Mouse (Mus musculus): ENCODE measurements around the gene Bhlhe41. TPM values are rescaled to one million over a fixed set of nuclear protein-coding genes. Genes with fewer than 3 reads are reported as not detected.

The Bhlhe41 gene
- polyA plus RNA-seq, 1 experiment from 2014 or later: 0.73 TPM

DNA sequence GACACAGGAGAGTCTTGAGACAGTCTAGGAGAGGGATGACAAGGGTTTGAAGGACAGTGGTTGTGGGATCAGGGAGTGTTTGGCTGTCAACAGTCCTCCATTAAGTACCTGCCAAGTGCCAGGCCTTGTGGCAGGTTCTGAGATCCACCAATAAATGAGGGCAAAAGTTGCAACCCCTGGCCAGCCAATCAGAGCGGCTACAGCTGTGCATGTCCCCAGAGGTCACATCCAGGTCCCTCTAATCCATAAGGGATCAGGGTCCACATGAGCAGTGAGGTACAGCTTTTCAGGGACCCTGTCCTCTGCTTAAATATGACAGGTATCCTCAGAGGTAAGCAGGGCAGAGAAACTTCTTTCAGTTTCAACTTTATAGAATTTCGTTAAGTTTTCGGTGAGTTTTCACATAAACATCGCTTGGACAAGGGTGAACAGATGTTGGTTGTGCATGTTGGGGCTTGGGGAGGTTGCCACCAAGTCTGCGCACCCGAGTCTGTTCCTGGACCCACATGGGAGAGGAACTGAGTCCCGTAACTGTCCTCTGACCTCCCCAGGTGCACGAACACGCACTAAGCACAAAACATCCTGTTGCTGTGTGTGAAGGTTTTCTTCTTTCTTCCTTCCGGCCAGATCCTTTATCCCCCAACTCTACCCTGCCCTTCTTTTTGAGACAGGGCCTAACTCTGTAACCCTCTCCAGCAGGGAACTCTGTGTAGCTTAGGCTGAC lies 11.8 kb downstream of the Bhlhe41 start:
- no peak overlapping the region for H3K4me3 ChIP-seq (ENCODE audit: low read length)
- H3K4me2 ChIP-seq (replicated peaks; ENCODE audit: low read depth, low read length): no peak overlapping the region
- WGBS: 88% methylated on average over 10 of the region's 10 CpGs
- no peaks in the 10 kb centered on the region for H3K27me3 ChIP-seq (ENCODE audit: control insufficient read depth, insufficient read depth, low read length)
- no peak overlapping the region for H3K27ac ChIP-seq (ENCODE audit: low read depth, low read length)
- ATAC-seq (ENCODE audit: low FRiP score, low TSS enrichment): no peak
- no peaks in the 10 kb centered on the region for H3K9me3 ChIP-seq (ENCODE audit: control insufficient read depth, low read length)
- peaks cover 12% of the 10 kb centered on the region; the same call in 1 of the 2 replicates for H3K4me1 ChIP-seq (ENCODE audit: control insufficient read depth, insufficient read depth, low read length)
- H3K9ac ChIP-seq (ENCODE audit: low read depth, low read length): no peak overlapping the region
- no peaks in the 10 kb centered on the region for H3K36me3 ChIP-seq (ENCODE audit: control insufficient read depth, insufficient read depth, low read length)

DNA sequence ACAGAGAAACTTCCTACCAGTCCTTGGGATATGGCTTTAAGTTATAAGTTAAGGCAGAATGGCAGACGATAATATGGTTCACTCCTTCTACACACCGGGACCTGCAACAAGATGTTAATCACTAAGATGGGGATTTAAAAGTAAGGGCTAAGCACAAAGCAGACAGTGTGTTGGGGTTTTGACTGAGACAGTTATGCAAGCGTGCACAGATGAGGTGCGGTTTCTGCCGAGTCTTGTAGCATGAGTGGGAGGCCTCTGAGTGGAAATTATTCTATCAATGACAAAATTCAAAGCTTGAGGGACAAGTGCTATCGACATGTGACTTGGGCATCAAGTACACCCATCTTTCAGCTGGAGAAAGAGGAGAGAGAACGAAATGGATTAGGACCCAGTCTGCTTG lies 12.7 kb downstream of the Bhlhe41 start:
- H3K4me3 ChIP-seq (ENCODE audit: low read length): no peak overlapping the region
- 89% methylated on average over 7 of the region's 7 CpGs for WGBS

DNA sequence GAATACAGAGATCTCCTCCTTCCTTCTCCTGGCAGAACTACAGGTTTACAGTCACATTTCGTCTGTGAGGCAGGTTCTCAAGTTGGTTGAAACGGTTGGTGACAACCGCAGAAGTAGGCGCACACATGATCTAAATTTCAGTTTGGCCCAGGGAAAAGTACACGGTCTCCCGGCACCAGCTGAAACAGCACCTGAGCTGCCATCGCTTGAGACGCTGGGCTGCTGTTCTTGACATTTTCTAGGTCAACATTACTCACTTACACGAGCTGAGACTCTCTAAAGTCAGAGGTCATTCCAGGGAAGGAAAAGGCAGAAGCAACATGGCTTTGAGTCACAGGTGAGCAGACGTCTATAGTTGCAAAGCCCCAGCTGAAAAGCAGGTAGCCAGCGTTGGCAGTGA lies 13.4 kb downstream of the Bhlhe41 start:
- ATAC-seq (ENCODE audit: low FRiP score, low TSS enrichment): no peak
- H3K4me2 ChIP-seq (replicated peaks; ENCODE audit: low read depth, low read length): no peak overlapping the region

More for the DNA sequence above, 12.7 kb downstream of the Bhlhe41 start:
- no peak for ATAC-seq (ENCODE audit: low FRiP score, low TSS enrichment)
- Histone ChIP-seq H3K27me3 (ENCODE audit: control insufficient read depth, insufficient read depth, low read length) (no peaks in the 10 kb centered on the region), H3K4me2 (replicated peaks; ENCODE audit: low read depth, low read length) (no peak overlapping the region), H3K4me1 (ENCODE audit: control insufficient read depth, insufficient read depth, low read length) (peaks cover 12% of the 10 kb centered on the region; the same call in 1 of the 2 replicates), H3K27ac (ENCODE audit: low read depth, low read length) (no peak overlapping the region), H3K36me3 (ENCODE audit: control insufficient read depth, insufficient read depth, low read length) (no peaks in the 10 kb centered on the region), H3K9ac (ENCODE audit: low read depth, low read length) (no peak overlapping the region), H3K9me3 (ENCODE audit: control insufficient read depth, low read length) (no peaks in the 10 kb centered on the region)

DNA sequence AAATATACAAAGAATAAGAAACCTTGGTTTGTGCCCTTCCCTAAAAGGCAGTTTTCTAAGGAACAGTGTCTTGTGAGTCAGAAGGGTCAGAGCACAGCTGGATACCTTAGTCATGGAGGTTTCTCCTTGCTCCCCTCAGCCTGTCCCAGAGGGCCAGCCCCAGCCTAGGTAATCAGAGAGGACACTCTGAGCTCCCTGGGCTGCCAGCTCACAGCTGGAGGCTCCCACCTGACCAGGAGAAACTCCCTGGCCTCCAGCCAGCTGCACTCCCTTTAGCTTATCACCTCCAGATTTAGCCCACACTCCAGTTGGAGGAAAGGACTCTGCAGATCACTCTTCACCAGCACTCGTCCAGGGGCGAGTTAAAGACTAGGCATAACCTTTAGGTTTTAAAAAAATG lies 14.6 kb downstream of the Bhlhe41 start:
- H3K36me3 ChIP-seq (ENCODE audit: control insufficient read depth, insufficient read depth, low read length): no peaks in the 10 kb centered on the region
- H3K4me1 ChIP-seq (ENCODE audit: control insufficient read depth, insufficient read depth, low read length): peaks cover 6% of the 10 kb centered on the region; the same call in 1 of the 2 replicates
- WGBS: 76% methylated on average over 2 of the region's 2 CpGs
- H3K9me3 ChIP-seq (ENCODE audit: control insufficient read depth, low read length): no peaks in the 10 kb centered on the region
- no peak for ATAC-seq (ENCODE audit: low FRiP score, low TSS enrichment)
- no peak overlapping the region for H3K4me3 ChIP-seq (ENCODE audit: low read length)
- H3K4me2 ChIP-seq (replicated peaks; ENCODE audit: low read depth, low read length): no peak overlapping the region
- no peak overlapping the region for H3K9ac ChIP-seq (ENCODE audit: low read depth, low read length)
- no peaks in the 10 kb centered on the region for H3K27me3 ChIP-seq (ENCODE audit: control insufficient read depth, insufficient read depth, low read length)
- H3K27ac ChIP-seq (ENCODE audit: low read depth, low read length): no peak overlapping the region

More for the DNA sequence above, 13.4 kb downstream of the Bhlhe41 start:
- H3K27me3 ChIP-seq (ENCODE audit: control insufficient read depth, insufficient read depth, low read length): no peaks in the 10 kb centered on the region
- H3K4me3 ChIP-seq (ENCODE audit: low read length): no peak overlapping the region
- peaks cover 12% of the 10 kb centered on the region; the same call in 1 of the 2 replicates for H3K4me1 ChIP-seq (ENCODE audit: control insufficient read depth, insufficient read depth, low read length)
- H3K27ac ChIP-seq (ENCODE audit: low read depth, low read length): no peak overlapping the region
- H3K9ac ChIP-seq (ENCODE audit: low read depth, low read length): no peak overlapping the region
- 66% methylated on average over 11 of the region's 11 CpGs for WGBS
- H3K36me3 ChIP-seq (ENCODE audit: control insufficient read depth, insufficient read depth, low read length): no peaks in the 10 kb centered on the region
- no peaks in the 10 kb centered on the region for H3K9me3 ChIP-seq (ENCODE audit: control insufficient read depth, low read length)

DNA sequence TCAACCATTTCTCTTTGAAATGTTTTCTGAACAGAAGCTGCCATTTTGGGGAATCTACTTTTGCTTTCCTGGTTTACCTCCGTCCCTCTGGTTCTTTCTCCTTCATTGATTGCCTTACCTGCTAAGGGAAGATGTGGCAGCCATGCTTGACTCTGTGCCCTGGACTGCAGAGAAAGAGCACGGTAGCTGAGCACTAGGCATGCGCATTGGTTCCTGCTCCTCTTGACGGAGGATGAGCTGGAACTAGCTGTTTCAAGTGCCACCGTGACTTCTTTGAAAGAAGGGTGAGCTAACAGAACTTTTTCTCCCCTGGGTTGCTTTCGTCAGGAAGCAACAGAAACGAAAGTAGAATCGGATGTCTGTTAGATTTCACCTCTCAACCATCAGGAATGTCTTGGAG lies 17.7 kb downstream of the Bhlhe41 start:
- Histone ChIP-seq H3K27me3 (ENCODE audit: control insufficient read depth, insufficient read depth, low read length) (no peaks in the 10 kb centered on the region), H3K4me1 (ENCODE audit: control insufficient read depth, insufficient read depth, low read length) (no peaks in the 10 kb centered on the region), H3K4me3 (ENCODE audit: low read length) (no peak overlapping the region), H3K36me3 (ENCODE audit: control insufficient read depth, insufficient read depth, low read length) (no peaks in the 10 kb centered on the region), H3K27ac (ENCODE audit: low read depth, low read length) (no peak overlapping the region), H3K9ac (ENCODE audit: low read depth, low read length) (no peak overlapping the region), H3K4me2 (replicated peaks; ENCODE audit: low read depth, low read length) (no peak overlapping the region), H3K9me3 (ENCODE audit: control insufficient read depth, low read length) (no peaks in the 10 kb centered on the region)
- WGBS: 78% methylated on average over 8 of the region's 8 CpGs
- no peak for ATAC-seq (ENCODE audit: low FRiP score, low TSS enrichment)

DNA sequence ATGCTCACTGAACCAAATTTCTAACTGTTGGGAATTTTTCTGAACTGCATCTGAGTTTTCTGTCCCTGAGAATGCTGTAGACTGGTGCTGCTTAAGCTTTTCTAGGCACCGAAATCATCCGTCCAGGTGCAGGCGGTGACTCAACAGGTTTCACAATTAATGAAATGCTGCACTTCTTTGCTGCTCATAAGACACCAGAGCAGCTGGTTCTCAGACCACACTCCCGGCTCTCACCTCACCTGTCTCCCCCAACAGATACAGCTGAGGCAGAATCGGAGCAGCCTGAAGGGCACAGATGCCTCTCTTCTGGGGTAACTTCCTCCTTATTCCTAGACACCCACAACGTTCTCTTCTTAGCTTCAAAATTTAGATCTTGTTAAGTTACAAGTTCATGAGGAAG lies 18.4 kb downstream of the Bhlhe41 start:
- ATAC-seq (ENCODE audit: low FRiP score, low TSS enrichment): no peak
- Histone ChIP-seq H3K4me2 (replicated peaks; ENCODE audit: low read depth, low read length) (no peak overlapping the region), H3K36me3 (ENCODE audit: control insufficient read depth, insufficient read depth, low read length) (no peaks in the 10 kb centered on the region), H3K27ac (ENCODE audit: low read depth, low read length) (no peak overlapping the region), H3K9me3 (ENCODE audit: control insufficient read depth, low read length) (no peaks in the 10 kb centered on the region), H3K27me3 (ENCODE audit: control insufficient read depth, insufficient read depth, low read length) (no peaks in the 10 kb centered on the region), H3K4me1 (ENCODE audit: control insufficient read depth, insufficient read depth, low read length) (no peaks in the 10 kb centered on the region), H3K9ac (ENCODE audit: low read depth, low read length) (no peak overlapping the region), H3K4me3 (ENCODE audit: low read length) (no peak overlapping the region)
- whole genome bisulfite sequencing: 85% methylated on average over 6 of the region's 6 CpGs

DNA sequence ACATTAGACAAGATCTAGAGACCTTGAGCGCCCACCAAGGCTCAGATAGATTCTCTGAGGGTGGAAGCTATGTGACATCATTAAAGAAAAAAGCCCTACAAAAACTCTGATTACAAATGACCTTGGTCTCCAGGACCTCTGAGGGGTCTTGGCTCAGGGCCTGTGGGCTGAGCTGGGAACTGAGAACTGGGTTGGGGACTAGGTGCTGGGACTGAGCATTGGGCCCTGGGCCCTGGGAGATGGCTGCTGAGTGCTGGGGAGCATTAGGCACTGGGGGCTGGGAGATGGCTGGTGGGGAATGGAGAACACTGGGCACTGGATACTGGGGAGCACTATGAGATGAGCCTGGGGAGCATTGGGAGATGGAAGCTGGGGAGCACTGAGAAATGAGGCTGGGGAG lies 19.3 kb downstream of the Bhlhe41 start:
- no peak for ATAC-seq (ENCODE audit: low FRiP score, low TSS enrichment)
- Histone ChIP-seq H3K4me3 (ENCODE audit: low read length) (no peak overlapping the region), H3K4me2 (replicated peaks; ENCODE audit: low read depth, low read length) (no peak overlapping the region), H3K9ac (ENCODE audit: low read depth, low read length) (no peak overlapping the region), H3K36me3 (ENCODE audit: control insufficient read depth, insufficient read depth, low read length) (no peaks in the 10 kb centered on the region), H3K27ac (ENCODE audit: low read depth, low read length) (no peak overlapping the region), H3K27me3 (ENCODE audit: control insufficient read depth, insufficient read depth, low read length) (no peaks in the 10 kb centered on the region), H3K4me1 (ENCODE audit: control insufficient read depth, insufficient read depth, low read length) (no peaks in the 10 kb centered on the region), H3K9me3 (ENCODE audit: control insufficient read depth, low read length) (no peaks in the 10 kb centered on the region)
- WGBS: 96% methylated on average over 1 of the region's 1 CpGs

DNA sequence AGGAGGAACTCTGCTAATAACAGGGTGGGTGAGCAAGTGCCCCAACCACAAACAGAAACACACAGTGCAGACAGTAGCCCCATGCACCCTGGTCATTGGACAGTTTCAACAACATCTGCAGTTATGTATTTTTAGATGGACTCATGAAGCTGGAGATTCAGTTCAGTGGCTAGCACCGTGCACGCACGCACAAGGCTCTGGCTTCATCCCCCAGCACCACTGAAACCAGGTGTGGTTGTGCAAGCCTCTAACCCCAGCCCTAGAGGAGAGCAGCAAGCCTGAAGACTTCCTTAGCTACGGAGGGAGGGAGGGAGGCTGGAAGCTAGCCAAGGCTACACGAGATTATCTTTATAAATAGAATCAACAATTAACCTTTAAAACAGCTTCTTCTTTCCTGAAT lies 19.7 kb downstream of the Bhlhe41 start:
- no peak overlapping the region for H3K4me3 ChIP-seq (ENCODE audit: low read length)
- WGBS: 65% methylated on average over 5 of the region's 5 CpGs
- H3K27me3 ChIP-seq (ENCODE audit: control insufficient read depth, insufficient read depth, low read length): no peaks in the 10 kb centered on the region
- no peaks in the 10 kb centered on the region for H3K9me3 ChIP-seq (ENCODE audit: control insufficient read depth, low read length)
- H3K9ac ChIP-seq (ENCODE audit: low read depth, low read length): no peak overlapping the region
- ATAC-seq (ENCODE audit: low FRiP score, low TSS enrichment): no peak
- no peaks in the 10 kb centered on the region for H3K4me1 ChIP-seq (ENCODE audit: control insufficient read depth, insufficient read depth, low read length)
- no peaks in the 10 kb centered on the region for H3K36me3 ChIP-seq (ENCODE audit: control insufficient read depth, insufficient read depth, low read length)
- no peak overlapping the region for H3K4me2 ChIP-seq (replicated peaks; ENCODE audit: low read depth, low read length)
- no peak overlapping the region for H3K27ac ChIP-seq (ENCODE audit: low read depth, low read length)

DNA sequence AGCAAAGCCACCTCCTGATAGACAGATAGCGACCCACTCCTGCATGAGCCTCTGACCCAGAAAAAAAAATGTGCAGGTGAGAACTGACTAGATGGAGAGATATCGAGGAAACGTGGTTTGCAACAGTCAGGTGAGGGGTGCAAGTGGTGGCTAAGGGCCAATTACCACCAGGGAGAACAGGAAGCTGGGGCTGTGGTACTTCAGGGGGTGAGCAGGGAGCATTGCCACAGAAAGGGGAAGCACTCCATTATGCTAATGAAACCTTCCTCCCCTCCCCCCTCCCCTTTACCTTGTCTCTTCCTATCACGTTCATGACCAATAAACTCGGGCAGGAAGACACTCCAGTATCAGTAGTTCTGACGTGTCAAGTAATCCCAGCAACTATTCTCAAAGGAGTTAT lies 30.0 kb downstream of the Bhlhe41 start:
- Histone ChIP-seq H3K4me1 (ENCODE audit: control insufficient read depth, insufficient read depth, low read length) (no peaks in the 10 kb centered on the region), H3K27ac (ENCODE audit: low read depth, low read length) (no peak overlapping the region), H3K36me3 (ENCODE audit: control insufficient read depth, insufficient read depth, low read length) (no peaks in the 10 kb centered on the region), H3K9ac (ENCODE audit: low read depth, low read length) (no peak overlapping the region), H3K4me2 (replicated peaks; ENCODE audit: low read depth, low read length) (no peak overlapping the region), H3K4me3 (ENCODE audit: low read length) (no peak overlapping the region), H3K9me3 (ENCODE audit: control insufficient read depth, low read length) (no peaks in the 10 kb centered on the region), H3K27me3 (ENCODE audit: control insufficient read depth, insufficient read depth, low read length) (no peaks in the 10 kb centered on the region)
- WGBS: 53% methylated on average over 6 of the region's 6 CpGs
- ATAC-seq (ENCODE audit: low FRiP score, low TSS enrichment): no peak
